Mouse (Mus musculus): ENCODE results near the gene Babam2.

DNA sequence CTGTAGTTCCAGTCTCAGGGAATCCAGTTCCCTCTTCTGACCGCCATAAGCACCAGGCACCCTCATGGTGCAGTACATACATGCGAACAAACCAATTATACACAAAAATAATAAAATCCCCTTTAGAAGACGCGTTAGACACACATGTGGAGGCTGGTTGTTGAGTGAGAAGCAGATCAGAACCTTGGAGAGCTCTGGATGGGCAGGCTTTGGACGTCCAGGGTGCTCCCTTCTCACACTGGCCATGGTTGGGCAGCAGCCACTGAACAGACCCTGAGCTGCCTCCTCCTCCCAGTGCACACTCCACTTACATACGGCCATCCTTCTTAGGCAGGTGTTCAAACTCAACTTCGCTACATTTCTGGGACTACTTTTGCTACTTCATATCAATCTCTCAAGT is 117.6 kb downstream of the Babam2 start:
- TF ChIP-seq ZNF384 (IDR thresholded peaks at IDR 0.05; ENCODE audit: low read depth, low read length) (no peak), MAFK (IDR thresholded peaks at IDR 0.05; ENCODE audit: insufficient read depth, low read depth, low read length) (no peak), CHD2 (IDR thresholded peaks at IDR 0.05; ENCODE audit: low read depth, low read length) (no peak), ZC3H11A (IDR thresholded peaks at IDR 0.05; ENCODE audit: borderline replicate concordance, low read depth, low read length) (no peak)

Measured in ES-E14 (cell line).